Mouse (Mus musculus) frontal cortex, postnatal 10 days (tissue): ENCODE results near the gene RPS10-NUDT3.

Source experiments
- DNase-seq, 2 experiments: peaks; one replicate each; pipeline ENCODE4 v3.0.0; 2022; ENCODE audit warnings: low spot score in 2 of 2, mixed read lengths in 1 of 2

RPS10-NUDT3 gene

GRCm38 (mm10) chr17:27634871-27635574 lies at the start of gene RPS10-NUDT3:
TSS of gene RPS10-NUDT3 (minus strand) at chr17:27635222.
- DNase-seq, result peak; percentile 80 to 89

DNA sequence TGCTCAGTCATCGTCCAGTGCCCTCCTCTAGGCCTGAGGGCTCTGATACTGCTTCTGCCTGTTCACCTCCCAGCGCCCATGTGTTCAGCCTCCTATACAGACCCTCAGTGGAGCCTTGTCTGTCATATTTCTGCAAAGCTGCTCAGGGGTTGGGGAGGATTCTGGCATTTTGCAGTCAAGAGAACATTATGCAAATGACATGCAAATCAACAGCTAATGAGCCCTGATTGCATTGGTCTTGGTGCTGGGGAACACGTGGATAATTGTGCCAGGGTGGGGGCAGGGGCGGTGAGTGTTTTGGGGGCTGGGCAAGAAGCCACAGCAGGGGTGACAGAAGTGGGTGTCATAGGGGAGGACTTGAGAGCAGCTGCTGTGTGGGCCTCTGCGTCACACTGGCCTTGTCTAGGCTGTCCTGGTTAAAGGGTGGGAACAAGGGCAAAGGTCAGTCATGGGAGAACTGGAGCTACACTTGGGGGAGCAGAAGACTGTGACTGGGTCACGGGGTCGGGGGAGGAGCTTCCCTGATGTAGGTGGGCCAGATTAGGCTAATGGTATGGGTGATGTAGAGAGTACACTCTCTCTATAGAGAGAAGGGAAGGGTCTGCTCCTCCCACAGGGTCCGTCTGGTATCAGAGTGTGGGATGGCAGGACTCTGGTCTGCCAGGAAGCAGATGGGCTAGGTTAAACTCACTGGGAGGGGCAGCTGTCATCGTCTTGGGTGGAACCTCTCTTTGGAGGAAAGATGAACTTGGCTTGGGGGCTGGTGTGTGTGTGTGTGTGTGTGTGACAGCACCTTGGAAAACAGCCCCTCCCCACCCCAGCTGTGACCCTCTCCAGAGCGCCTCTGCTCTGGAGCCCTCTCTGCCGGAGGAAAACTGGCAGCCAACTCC lies 44.1 kb upstream of the RPS10-NUDT3 start:
- DNase-seq, result peak in 1 of 2 experiments; percentile 47

GRCm38 (mm10) chr17:27677756-27678155 lies 42.7 kb upstream of the RPS10-NUDT3 start:
- no peak for DNase-seq

- no peak for DNase-seq
These were observed 41.2 kb upstream of the RPS10-NUDT3 start for GRCm38 (mm10) chr17:27676270-27676669.

- no peak for DNase-seq
These were observed 40.4 kb upstream of the RPS10-NUDT3 start for GRCm38 (mm10) chr17:27675453-27675852.

DNA sequence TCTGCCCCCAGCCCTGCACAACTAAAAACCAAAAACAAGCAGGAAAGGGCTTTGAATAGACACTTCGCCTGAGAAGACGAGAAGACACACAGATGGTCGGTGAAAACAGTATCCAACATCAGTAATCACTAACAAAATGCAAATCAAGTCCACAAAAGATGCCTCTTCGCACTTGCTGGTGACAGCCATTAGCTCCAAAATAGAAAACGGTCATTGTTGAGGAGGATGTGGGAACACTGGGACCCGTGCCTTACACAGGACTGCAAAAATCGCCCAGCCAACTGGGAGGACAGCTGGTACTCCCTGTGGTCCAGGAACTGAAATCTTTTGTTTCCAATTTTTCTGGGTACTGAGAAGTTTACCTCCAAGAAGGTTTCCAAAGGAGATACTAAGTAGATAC lies 38.9 kb upstream of the RPS10-NUDT3 start:
- DNase-seq, result no peak

DNA sequence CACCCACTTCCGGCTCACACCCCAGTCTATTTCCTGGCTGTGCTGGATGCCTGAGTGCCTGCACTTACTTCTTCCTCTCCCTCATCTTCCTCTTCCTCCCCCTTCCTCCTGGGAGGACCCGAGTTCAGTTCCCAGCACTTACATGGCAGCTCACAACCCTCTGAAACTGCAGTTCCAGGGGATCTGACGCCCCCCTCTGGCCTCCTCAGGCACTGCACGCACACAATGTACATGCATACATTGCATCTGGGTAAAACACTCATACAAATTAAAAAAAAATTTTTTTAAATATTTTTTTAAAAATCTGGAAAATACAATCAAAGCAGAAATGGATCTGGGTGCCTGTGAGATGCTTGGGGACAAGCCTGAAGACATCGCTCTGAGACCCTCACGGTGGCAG lies 36.7 kb upstream of the RPS10-NUDT3 start:
- DNase-seq, result no peak

DNA sequence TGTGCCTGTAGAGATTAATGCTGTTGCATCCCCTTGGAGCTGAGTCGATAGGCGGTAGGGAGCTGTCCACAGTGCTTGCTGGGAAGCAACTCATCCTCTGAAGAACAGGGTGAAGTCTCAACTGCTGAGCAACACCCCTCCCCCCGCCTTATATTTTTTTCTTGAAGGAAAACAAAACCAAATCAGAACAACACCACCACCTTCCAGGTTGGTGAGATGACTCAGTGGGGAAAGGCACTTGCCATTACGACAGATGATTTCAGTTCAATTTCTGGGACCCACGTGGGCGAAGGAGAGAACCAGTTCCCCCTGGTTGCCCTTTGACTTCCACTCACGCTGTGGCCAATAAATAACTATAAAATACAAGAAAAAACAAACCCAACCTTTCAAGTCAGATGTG lies 23.7 kb upstream of the RPS10-NUDT3 start:
- DNase-seq, result no peak

GRCm38 (mm10) chr17:27657123-27657522 lies 22.1 kb upstream of the RPS10-NUDT3 start:
- DNase-seq, result no peak

GRCm38 (mm10) chr17:27656414-27656813 lies 21.4 kb upstream of the RPS10-NUDT3 start:
- no peak for DNase-seq

- DNase-seq, result peak; percentile 69 to 82
These were observed 21.0 kb upstream of the RPS10-NUDT3 start for GRCm38 (mm10) chr17:27656011-27656399.

DNA sequence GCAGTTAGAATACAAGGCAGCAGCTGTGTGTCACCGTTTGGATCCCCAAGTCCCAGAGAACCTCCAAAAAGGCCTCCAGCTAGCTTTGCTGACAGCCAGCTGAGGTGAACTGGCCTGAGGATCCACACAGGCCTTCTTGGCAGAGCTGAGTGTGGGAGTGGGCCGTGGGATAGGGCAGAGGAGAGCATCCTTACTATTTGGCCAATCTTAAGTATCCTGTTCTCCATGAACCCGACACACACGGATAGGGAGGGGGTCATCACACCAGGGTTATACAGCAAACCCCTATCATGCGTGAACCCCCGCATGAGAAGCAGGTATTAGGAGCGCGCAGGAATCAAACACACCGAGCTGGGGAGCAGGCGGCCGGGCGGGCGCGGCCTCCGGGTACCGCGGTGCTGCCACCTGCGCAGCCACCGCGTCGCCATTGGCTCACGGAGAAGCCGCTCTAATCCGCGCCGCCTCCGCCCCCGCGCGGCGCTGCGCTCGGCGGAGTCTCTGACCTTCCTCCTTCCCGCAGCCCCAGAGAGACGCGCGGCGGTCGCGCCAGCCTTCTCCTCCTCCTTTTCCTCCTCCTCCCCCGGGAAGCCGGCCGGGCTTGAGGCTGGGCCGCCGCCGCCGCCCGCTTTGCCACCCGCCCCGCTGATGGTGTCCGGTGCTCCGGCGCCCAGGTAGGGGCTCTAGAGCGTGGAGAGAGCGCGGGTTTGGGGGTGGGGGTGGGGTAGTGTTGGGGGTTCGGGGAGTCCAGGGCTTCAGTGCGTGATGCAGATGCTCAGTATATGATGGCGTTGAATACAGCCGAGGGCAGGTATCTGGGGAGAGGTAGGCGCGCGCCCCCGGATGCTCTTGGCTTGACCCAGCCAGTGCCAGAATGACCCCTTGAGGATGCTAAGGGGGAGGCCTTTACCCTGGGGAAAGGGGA lies 20.3 kb upstream of the RPS10-NUDT3 start, which contains the start of gene Pacsin1:
Gene Pacsin1 (plus strand): TSS at position 421 of the 922 bp plus-strand sequence.
- peak; percentile 67 to 76 for DNase-seq

DNA sequence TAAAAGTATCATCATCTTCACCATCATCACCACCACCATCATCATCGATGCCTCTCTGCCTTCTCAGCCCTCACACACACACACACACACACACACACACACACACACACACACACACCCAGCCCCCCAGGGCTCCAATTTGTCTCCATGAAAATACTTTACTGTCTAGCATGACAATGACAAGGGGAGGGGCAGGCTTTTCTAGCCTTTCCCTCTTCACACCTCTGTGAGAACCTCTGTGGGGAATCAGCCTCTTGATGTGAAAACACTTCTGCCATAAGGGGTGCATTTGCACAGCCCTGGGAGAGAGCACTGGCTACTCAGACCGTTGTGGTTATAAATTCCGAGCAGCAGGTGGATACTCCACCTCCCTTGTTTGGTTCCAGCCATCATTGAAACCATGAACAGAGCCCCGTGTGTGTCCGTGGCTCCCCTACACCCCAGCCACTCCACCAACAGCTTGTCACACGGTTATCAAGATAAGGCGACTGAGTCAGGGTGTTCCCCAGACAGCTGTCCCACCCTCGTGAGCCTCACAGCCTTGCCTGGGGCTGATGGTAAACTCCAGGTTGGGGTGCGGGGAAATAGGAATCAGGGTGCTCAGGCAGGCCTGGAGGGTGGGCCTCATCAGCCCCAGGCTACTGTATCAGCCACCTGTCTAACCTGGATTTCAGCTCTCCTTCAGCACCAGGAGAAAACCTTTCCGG lies 18.4 kb upstream of the RPS10-NUDT3 start:
- DNase-seq, result no peak

- DNase-seq, result no peak
These were observed 17.2 kb upstream of the RPS10-NUDT3 start for GRCm38 (mm10) chr17:27652046-27652790.

DNA sequence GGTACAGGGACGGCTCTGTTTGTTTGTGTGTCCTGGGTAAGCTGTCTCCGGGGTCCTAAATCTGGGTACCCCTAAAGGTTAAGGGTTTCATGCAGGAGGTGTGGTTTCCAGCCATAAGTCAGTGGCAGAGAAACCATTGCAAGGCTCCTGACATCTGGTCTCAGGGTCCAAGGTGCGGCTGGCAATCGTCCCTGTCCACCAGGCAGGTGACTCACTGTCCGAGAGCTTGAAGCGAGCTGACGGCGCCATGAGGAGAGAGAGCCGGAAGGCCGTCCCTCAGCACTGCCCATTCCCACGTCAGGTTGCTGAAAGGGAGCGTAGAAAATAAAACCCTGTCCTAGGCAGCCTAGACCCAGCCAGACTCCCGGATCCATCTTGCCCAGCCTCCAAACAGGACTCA lies 15.6 kb upstream of the RPS10-NUDT3 start:
- DNase-seq, result no peak

DNA sequence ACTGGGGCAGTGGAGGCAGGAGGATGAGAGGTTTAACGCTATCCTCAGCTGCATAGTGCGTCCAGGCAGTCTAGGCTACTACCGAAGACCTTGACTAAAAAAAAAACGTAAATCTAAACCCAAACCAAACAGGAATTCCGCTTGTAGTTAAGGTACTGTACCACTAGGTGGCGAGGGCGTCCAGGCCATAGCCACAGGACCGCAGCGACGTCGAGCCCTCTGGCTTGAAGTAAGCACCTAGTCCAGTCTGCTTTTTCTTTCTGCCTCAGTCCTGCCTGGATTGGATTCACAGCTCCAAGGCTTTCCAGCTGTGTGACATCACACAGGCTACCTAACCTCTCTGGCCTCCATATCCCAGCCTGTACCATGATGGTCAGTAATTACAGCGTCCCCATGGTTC lies 15.1 kb upstream of the RPS10-NUDT3 start:
- no peak for DNase-seq

- DNase-seq, result no peak
These were observed 10.8 kb upstream of the RPS10-NUDT3 start for GRCm38 (mm10) chr17:27645807-27646206.

- no peak for DNase-seq
These were observed 9.6 kb upstream of the RPS10-NUDT3 start for GRCm38 (mm10) chr17:27644572-27644971.

DNA sequence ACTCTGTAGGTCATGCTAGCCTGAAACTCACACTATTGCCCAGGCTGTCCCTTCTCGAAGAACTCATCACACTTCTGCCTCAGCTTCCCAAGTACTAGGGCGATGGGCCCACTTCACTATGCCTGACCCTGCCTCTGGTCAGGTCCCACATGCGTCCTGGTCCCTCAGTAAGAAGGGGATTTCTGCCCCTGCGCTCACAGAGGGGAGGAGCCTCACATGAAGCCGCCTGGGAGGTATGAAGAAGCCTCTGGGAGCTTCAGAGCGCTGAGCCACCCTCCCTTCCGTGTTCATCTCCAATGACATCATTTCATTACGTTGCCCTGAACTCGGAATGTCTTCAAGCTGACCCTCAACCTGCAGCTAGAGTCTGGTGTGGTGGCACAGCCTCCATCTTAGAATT lies 8.7 kb upstream of the RPS10-NUDT3 start:
- no peak for DNase-seq

DNA sequence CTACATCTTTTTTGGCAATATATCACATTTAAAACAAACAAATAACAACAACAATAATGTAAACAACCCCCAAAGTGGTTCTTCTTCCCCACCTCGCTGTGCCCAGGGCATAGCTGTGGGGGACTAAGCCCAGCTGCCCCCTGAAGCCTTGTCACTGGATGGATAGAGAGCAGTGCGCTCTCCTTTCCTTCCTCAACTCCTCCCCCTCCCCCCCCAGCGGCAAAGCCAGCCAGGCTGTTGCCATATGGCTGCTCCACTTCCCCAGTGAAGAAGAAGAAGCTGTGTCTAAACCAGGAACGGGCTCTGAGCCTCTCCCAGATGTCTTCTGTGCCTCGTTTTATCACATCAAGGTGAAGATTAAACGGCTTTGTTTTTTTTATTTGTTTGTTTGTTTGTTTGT lies 8.1 kb upstream of the RPS10-NUDT3 start:
- no peak for DNase-seq
